Mouse (Mus musculus) erythroblast, embryonic 14.5 days (primary cell): ENCODE data around the gene Phldb2. TPM values are rescaled to one million over a fixed set of nuclear protein-coding genes. Genes with fewer than 3 reads are reported as not detected.

ENCODE experiments used
- H3K27me3 ChIP-seq: 2 replicates; pipeline ENCODE4 v1.6.1; 2012; ENCODE audit warnings: inconsistent platforms; ENCODE audit not compliant: control insufficient read depth
- H3K36me3 ChIP-seq: 2 replicates; pipeline ENCODE4 v1.6.1; 2012; ENCODE audit warnings: mild to moderate bottlenecking, inconsistent platforms; ENCODE audit not compliant: control insufficient read depth
- H3K4me1 ChIP-seq: 2 replicates; pipeline ENCODE4 v1.6.1; 2012; ENCODE audit warnings: inconsistent platforms; ENCODE audit not compliant: control insufficient read depth
- H3K4me3 ChIP-seq: replicated peaks from 2 replicates; pipeline ENCODE3; 2012; ENCODE audit warnings: moderate library complexity, mild to moderate bottlenecking, inconsistent platforms
- H3K9me3 ChIP-seq: 2 replicates; pipeline ENCODE4 v1.6.1; 2012; ENCODE audit warnings: low read length, inconsistent platforms, mixed read lengths; ENCODE audit not compliant: control insufficient read depth
- GATA1 ChIP-seq: IDR thresholded peaks from 2 replicates; pipeline ENCODE4 v1.6.1; 2012; ENCODE audit warnings: low read length, inconsistent platforms, mixed read lengths
- TAL1 ChIP-seq: IDR thresholded peaks from 3 replicates; pipeline ENCODE4 v1.6.1; 2012; ENCODE audit warnings: low read length, inconsistent platforms, mixed read lengths
- polyA plus RNA-seq: library from polyadenylated mRNA; stranded (reverse); fragments of >175 nt; gene quantifications from 2 replicates; pipeline ENCODE4 v1.2.3, GENCODE M21; 2012

The Phldb2 gene
- polyA plus RNA-seq, 1 experiment: 0.01 TPM

- no peak overlapping the region for H3K4me3 ChIP-seq
- no peaks in the 10 kb centered on the region for H3K9me3 ChIP-seq
- no peak for TF ChIP-seq TAL1
- TF ChIP-seq GATA1: no peak
- no peaks in the 10 kb centered on the region for H3K36me3 ChIP-seq
- no peaks in the 10 kb centered on the region for H3K4me1 ChIP-seq
- no peaks in the 10 kb centered on the region for H3K27me3 ChIP-seq
Observed at GRCm38 (mm10) chr16:45937381-45937780, 16.0 kb downstream of the Phldb2 start.

GRCm38 (mm10) chr16:45936521-45936920 lies 16.9 kb downstream of the Phldb2 start:
- no peaks in the 10 kb centered on the region for H3K9me3 ChIP-seq
- no peak for TF ChIP-seq TAL1
- no peak for TF ChIP-seq GATA1
- no peaks in the 10 kb centered on the region for H3K27me3 ChIP-seq
- H3K4me1 ChIP-seq: no peaks in the 10 kb centered on the region
- no peak overlapping the region for H3K4me3 ChIP-seq
- no peaks in the 10 kb centered on the region for H3K36me3 ChIP-seq

GRCm38 (mm10) chr16:45935956-45936483 lies 17.4 kb downstream of the Phldb2 start:
- Histone ChIP-seq H3K9me3 (no peaks in the 10 kb centered on the region), H3K36me3 (no peaks in the 10 kb centered on the region)
- no peak for TF ChIP-seq GATA1
- no peak for TF ChIP-seq TAL1

GRCm38 (mm10) chr16:45934721-45935407 lies 18.5 kb downstream of the Phldb2 start:
- TF ChIP-seq TAL1 (no peak), GATA1 (no peak)
- Histone ChIP-seq H3K4me1 (no peaks in the 10 kb centered on the region), H3K4me3 (no peak overlapping the region), H3K27me3 (no peaks in the 10 kb centered on the region), H3K9me3 (no peaks in the 10 kb centered on the region), H3K36me3 (no peaks in the 10 kb centered on the region)

More at GRCm38 (mm10) chr16:45935956-45936483, 17.4 kb downstream of the Phldb2 start:
- H3K4me3 ChIP-seq: no peak overlapping the region
- no peaks in the 10 kb centered on the region for H3K4me1 ChIP-seq
- no peaks in the 10 kb centered on the region for H3K27me3 ChIP-seq

GRCm38 (mm10) chr16:45930308-45930707 lies 23.1 kb downstream of the Phldb2 start:
- TF ChIP-seq TAL1 (no peak), GATA1 (no peak)
- H3K9me3 ChIP-seq: no peaks in the 10 kb centered on the region
- H3K4me3 ChIP-seq: no peak overlapping the region
- no peaks in the 10 kb centered on the region for H3K36me3 ChIP-seq
- no peaks in the 10 kb centered on the region for H3K4me1 ChIP-seq
- no peaks in the 10 kb centered on the region for H3K27me3 ChIP-seq

- Histone ChIP-seq H3K4me1 (no peaks in the 10 kb centered on the region), H3K36me3 (no peaks in the 10 kb centered on the region), H3K27me3 (no peaks in the 10 kb centered on the region), H3K4me3 (no peak overlapping the region), H3K9me3 (no peaks in the 10 kb centered on the region)
- no peak for TF ChIP-seq GATA1
- TF ChIP-seq TAL1: no peak
Observed at GRCm38 (mm10) chr16:45928090-45928489, 25.3 kb downstream of the Phldb2 start.

- TF ChIP-seq GATA1 (no peak), TAL1 (no peak)
- no peak overlapping the region for H3K4me3 ChIP-seq
- H3K9me3 ChIP-seq: no peaks in the 10 kb centered on the region
- H3K36me3 ChIP-seq: no peaks in the 10 kb centered on the region
- H3K27me3 ChIP-seq: no peaks in the 10 kb centered on the region
- H3K4me1 ChIP-seq: no peaks in the 10 kb centered on the region
Observed at GRCm38 (mm10) chr16:45927601-45928000, 25.8 kb downstream of the Phldb2 start.

GRCm38 (mm10) chr16:45926875-45927274 lies 26.5 kb downstream of the Phldb2 start:
- Histone ChIP-seq H3K9me3 (no peaks in the 10 kb centered on the region), H3K4me1 (no peaks in the 10 kb centered on the region), H3K4me3 (no peak overlapping the region), H3K27me3 (no peaks in the 10 kb centered on the region), H3K36me3 (no peaks in the 10 kb centered on the region)
- TF ChIP-seq GATA1 (no peak), TAL1 (no peak)

- TF ChIP-seq TAL1 (no peak), GATA1 (no peak)
- no peaks in the 10 kb centered on the region for H3K9me3 ChIP-seq
Observed at GRCm38 (mm10) chr16:45923731-45924424, 29.5 kb downstream of the Phldb2 start.

More at GRCm38 (mm10) chr16:45923731-45924424, 29.5 kb downstream of the Phldb2 start:
- H3K27me3 ChIP-seq: no peaks in the 10 kb centered on the region
- H3K4me1 ChIP-seq: no peaks in the 10 kb centered on the region
- no peak overlapping the region for H3K4me3 ChIP-seq
- no peaks in the 10 kb centered on the region for H3K36me3 ChIP-seq
